Mouse (Mus musculus) liver, embryonic 13.5 days (tissue): Measurements from ENCODE around the gene Wasf2. TPM values are rescaled to one million over a fixed set of nuclear protein-coding genes. Genes with fewer than 3 reads are reported as not detected.

Experiments used
- ATAC-seq: fragments of 200-750 bp; cut with Nextera tagmentation; 2 replicates; pipeline ENCODE4 v1.8.0; 2017; ENCODE audit warnings: low read depth, mild to moderate bottlenecking, moderate number of reproducible peaks, moderate library complexity
- DNase-seq: peaks from one replicate; pipeline ENCODE4 v3.0.0; 2022
- H3K27ac ChIP-seq: fragments of 300-500 bp; sonication (generic); 2 replicates; pipeline ENCODE4 v1.5.1; 2015; ENCODE audit warnings: moderate library complexity, mild to moderate bottlenecking, inconsistent platforms
- H3K27me3 ChIP-seq: fragments of 300-500 bp; sonication (generic); 2 replicates; pipeline ENCODE4 v1.6.1; 2015; ENCODE audit warnings: mild to moderate bottlenecking, inconsistent platforms
- H3K36me3 ChIP-seq: fragments of 300-500 bp; sonication (generic); 2 replicates; pipeline ENCODE4 v1.6.1; 2015; ENCODE audit warnings: mild to moderate bottlenecking, inconsistent platforms
- H3K4me1 ChIP-seq: fragments of 300-500 bp; sonication (generic); replicated peaks from 2 replicates; pipeline ENCODE4 v1.6.1; 2015; ENCODE audit warnings: inconsistent platforms
- H3K4me2 ChIP-seq: fragments of 300-500 bp; sonication (generic); 2 replicates; pipeline ENCODE4 v1.6.1; 2015; ENCODE audit warnings: inconsistent platforms, mild to moderate bottlenecking, moderate library complexity
- H3K4me3 ChIP-seq: fragments of 300-500 bp; sonication (generic); replicated peaks from 2 replicates; pipeline ENCODE4 v1.5.1; 2015; ENCODE audit warnings: mild to moderate bottlenecking, inconsistent platforms
- H3K9ac ChIP-seq: fragments of 300-500 bp; sonication (generic); 2 replicates; pipeline ENCODE4 v1.6.1; 2015; ENCODE audit warnings: mild to moderate bottlenecking, inconsistent platforms
- H3K9me3 ChIP-seq: fragments of 300-500 bp; sonication (generic); replicated peaks from 2 replicates; pipeline ENCODE4 v1.6.1; 2016; ENCODE audit warnings: inconsistent platforms
- WGBS: fragments of 180-500 bp; shearing (Covaris S2); methylation state at CpG from one replicate; pipeline ENCODE4 v1.1.7; 2015; ENCODE audit not compliant: insufficient replicate concordance; 5-methylcytosine and 5-hydroxymethylcytosine counted together
- polyA plus RNA-seq: library from polyadenylated mRNA; unstranded; fragments of >200 nt; fragmentation: Nextera tagmentation; extraction: Ambion mirVana; gene quantifications from 2 replicates; pipeline ENCODE4 v1.2.1, GENCODE M21; 2015

The Wasf2 gene
- polyA plus RNA-seq, 1 experiment from 2014 or later: 52.3 TPM

GRCm38 (mm10) chr4:133162196-133162595, 31.9 kb downstream of the Wasf2 start:
- Histone ChIP-seq H3K4me2 (no peak overlapping the region), H3K4me1 (peaks cover 49% of the 10 kb centered on the region), H3K36me3 (peaks cover 20% of the 10 kb centered on the region; the same call in 1 of the 2 replicates), H3K27me3 (no peaks in the 10 kb centered on the region), H3K27ac (no peak overlapping the region), H3K9ac (no peak overlapping the region), H3K4me3 (no peak overlapping the region), H3K9me3 (no peaks in the 10 kb centered on the region)
- 54% methylated on average over 6 of the region's 6 CpGs for WGBS
- no peak for ATAC-seq
- no peak for DNase-seq

- Histone ChIP-seq H3K4me1 (peaks cover 47% of the 10 kb centered on the region), H3K27ac (no peak overlapping the region), H3K36me3 (peaks cover 24% of the 10 kb centered on the region; the same call in 1 of the 2 replicates), H3K4me3 (no peak overlapping the region), H3K4me2 (no peak overlapping the region), H3K9ac (no peak overlapping the region), H3K27me3 (no peaks in the 10 kb centered on the region), H3K9me3 (no peaks in the 10 kb centered on the region)
- WGBS: 81% methylated on average over 9 of the region's 9 CpGs
- ATAC-seq (no peak), DNase-seq (no peak)
Observed at GRCm38 (mm10) chr4:133166773-133167172, 36.5 kb downstream of the Wasf2 start.

- Histone ChIP-seq H3K4me3 (no peak overlapping the region), H3K27me3 (no peaks in the 10 kb centered on the region), H3K9me3 (no peaks in the 10 kb centered on the region), H3K36me3 (peaks cover 21% of the 10 kb centered on the region; the same call in 1 of the 2 replicates), H3K4me2 (peak overlapping the region; percentile 23), H3K4me1 (peaks cover 54% of the 10 kb centered on the region), H3K9ac (no peak overlapping the region), H3K27ac (peak overlapping the region; percentile 65)
- DNase-seq (no peak), ATAC-seq (peak; percentile 43; the same call in 1 of the 2 replicates)
- 39% methylated on average over 10 of the region's 10 CpGs for WGBS
Observed at GRCm38 (mm10) chr4:133169237-133170055, 39.1 kb downstream of the Wasf2 start.

GRCm38 (mm10) chr4:133170056-133170524, 39.8 kb downstream of the Wasf2 start:
- no peak for ATAC-seq

GRCm38 (mm10) chr4:133170616-133171015, 40.3 kb downstream of the Wasf2 start:
- ATAC-seq (no peak), DNase-seq (no peak)

More at GRCm38 (mm10) chr4:133170056-133170524, 39.8 kb downstream of the Wasf2 start:
- no peaks in the 10 kb centered on the region for H3K9me3 ChIP-seq
- H3K9ac ChIP-seq: no peak overlapping the region
- H3K27me3 ChIP-seq: no peaks in the 10 kb centered on the region
- H3K4me3 ChIP-seq: no peak overlapping the region
- peaks cover 16% of the 10 kb centered on the region; the same call in 1 of the 2 replicates for H3K36me3 ChIP-seq
- 21% methylated on average over 3 of the region's 3 CpGs for WGBS
- H3K4me2 ChIP-seq: peak overlapping the region; percentile 23
- DNase-seq: no peak
- peaks cover 57% of the 10 kb centered on the region for H3K4me1 ChIP-seq
- H3K27ac ChIP-seq: peak overlapping the region; percentile 65

GRCm38 (mm10) chr4:133172451-133172850, 42.1 kb downstream of the Wasf2 start:
- no peak overlapping the region for H3K9ac ChIP-seq
- DNase-seq (no peak), ATAC-seq (no peak)
- H3K9me3 ChIP-seq: no peaks in the 10 kb centered on the region
- WGBS: 88% methylated on average over 4 of the region's 4 CpGs
- no peak overlapping the region for H3K4me3 ChIP-seq
- no peaks in the 10 kb centered on the region for H3K27me3 ChIP-seq
- no peak overlapping the region for H3K4me2 ChIP-seq
- H3K27ac ChIP-seq: no peak overlapping the region
- H3K4me1 ChIP-seq: peaks cover 72% of the 10 kb centered on the region
- H3K36me3 ChIP-seq: peaks cover 20% of the 10 kb centered on the region

More at GRCm38 (mm10) chr4:133170616-133171015, 40.3 kb downstream of the Wasf2 start:
- Histone ChIP-seq H3K9me3 (no peaks in the 10 kb centered on the region), H3K4me3 (no peak overlapping the region), H3K9ac (no peak overlapping the region), H3K27ac (peak overlapping the region; percentile 29; the same call in 1 of the 2 replicates), H3K27me3 (no peaks in the 10 kb centered on the region), H3K4me2 (no peak overlapping the region), H3K4me1 (peaks cover 61% of the 10 kb centered on the region), H3K36me3 (peaks cover 14% of the 10 kb centered on the region; the same call in 1 of the 2 replicates)

GRCm38 (mm10) chr4:133174361-133174760, 44.1 kb downstream of the Wasf2 start:
- no peaks in the 10 kb centered on the region for H3K9me3 ChIP-seq
- H3K36me3 ChIP-seq: peaks cover 33% of the 10 kb centered on the region
- peak overlapping the region; percentile 56 for H3K27ac ChIP-seq
- peaks cover 86% of the 10 kb centered on the region for H3K4me1 ChIP-seq
- H3K4me2 ChIP-seq: peak overlapping the region; percentile 28; the same call in 1 of the 2 replicates
- ATAC-seq (no peak), DNase-seq (no peak)
- H3K9ac ChIP-seq: no peak overlapping the region
- H3K4me3 ChIP-seq: no peak overlapping the region
- no peaks in the 10 kb centered on the region for H3K27me3 ChIP-seq
- WGBS: 26% methylated on average over 4 of the region's 4 CpGs

GRCm38 (mm10) chr4:133175274-133175673, 45.0 kb downstream of the Wasf2 start:
- Histone ChIP-seq H3K36me3 (peaks cover 42% of the 10 kb centered on the region), H3K4me1 (peaks cover 82% of the 10 kb centered on the region), H3K9me3 (no peaks in the 10 kb centered on the region), H3K9ac (no peak overlapping the region), H3K4me2 (no peak overlapping the region), H3K27ac (no peak overlapping the region; the same call in 1 of the 2 replicates), H3K4me3 (no peak overlapping the region), H3K27me3 (no peaks in the 10 kb centered on the region)
- WGBS: 67% methylated on average over 7 of the region's 7 CpGs
- DNase-seq (no peak), ATAC-seq (no peak)

- peaks cover 73% of the 10 kb centered on the region for H3K4me1 ChIP-seq
- no peak overlapping the region for H3K9ac ChIP-seq
- H3K27ac ChIP-seq: peak overlapping the region; percentile 34
- WGBS: 79% methylated on average over 14 of the region's 14 CpGs
- no peaks in the 10 kb centered on the region for H3K27me3 ChIP-seq
- no peak for ATAC-seq
- H3K9me3 ChIP-seq: no peaks in the 10 kb centered on the region
- H3K4me2 ChIP-seq: no peak overlapping the region
- H3K36me3 ChIP-seq: peaks cover 46% of the 10 kb centered on the region
- no peak overlapping the region for H3K4me3 ChIP-seq
- DNase-seq: no peak
Observed at GRCm38 (mm10) chr4:133175998-133176760, 45.9 kb downstream of the Wasf2 start.

GRCm38 (mm10) chr4:133176761-133177403, 46.6 kb downstream of the Wasf2 start:
- no peak for ATAC-seq
- Histone ChIP-seq H3K36me3 (peaks cover 49% of the 10 kb centered on the region), H3K9ac (no peak overlapping the region), H3K4me2 (no peak overlapping the region), H3K27ac (peak overlapping the region; percentile 81), H3K27me3 (no peaks in the 10 kb centered on the region), H3K9me3 (no peaks in the 10 kb centered on the region), H3K4me1 (peaks cover 67% of the 10 kb centered on the region), H3K4me3 (no peak overlapping the region)
- WGBS: 91% methylated on average over 18 of the region's 18 CpGs
- no peak for DNase-seq

GRCm38 (mm10) chr4:133178305-133178704, 48.0 kb downstream of the Wasf2 start:
- 26% methylated on average over 5 of the region's 5 CpGs for WGBS
- peak overlapping the region; percentile 44 for H3K9ac ChIP-seq
- no peaks in the 10 kb centered on the region for H3K27me3 ChIP-seq
- peak; percentile 80 for ATAC-seq
- H3K4me1 ChIP-seq: peaks cover 63% of the 10 kb centered on the region
- peaks cover 52% of the 10 kb centered on the region for H3K36me3 ChIP-seq
- no peak overlapping the region for H3K4me3 ChIP-seq
- H3K4me2 ChIP-seq: peak overlapping the region; percentile 43
- peak overlapping the region; percentile 81 for H3K27ac ChIP-seq
- H3K9me3 ChIP-seq: no peaks in the 10 kb centered on the region
- no peak for DNase-seq
